Mouse (Mus musculus) cerebellum, adult 18-20 months (tissue): ENCODE data around the gene Ugt2a1.
"Not testable (repeated sequence)": the region's sequence is repeated elsewhere in the genome, so short reads cannot be mapped to it uniquely, and the experiment has no call there.

Experiments
- DNase-seq, 2 experiments: peaks; one replicate each; pipeline ENCODE4 v3.0.0; 2021

The Ugt2a1 gene

GRCm38 (mm10) chr5:87490771-87491170 lies at the start of gene Ugt2a1:
Gene Ugt2a1, minus strand, starts transcription at chr5:87490871.
- DNase-seq: no peak

- DNase-seq: no peak
These were observed 47.4 kb upstream of the Ugt2a1 start, which contains the start of gene Sult1b1 for GRCm38 (mm10) chr5:87538111-87538510. Gene Sult1b1, minus strand, starts transcription at chr5:87538195.

DNA sequence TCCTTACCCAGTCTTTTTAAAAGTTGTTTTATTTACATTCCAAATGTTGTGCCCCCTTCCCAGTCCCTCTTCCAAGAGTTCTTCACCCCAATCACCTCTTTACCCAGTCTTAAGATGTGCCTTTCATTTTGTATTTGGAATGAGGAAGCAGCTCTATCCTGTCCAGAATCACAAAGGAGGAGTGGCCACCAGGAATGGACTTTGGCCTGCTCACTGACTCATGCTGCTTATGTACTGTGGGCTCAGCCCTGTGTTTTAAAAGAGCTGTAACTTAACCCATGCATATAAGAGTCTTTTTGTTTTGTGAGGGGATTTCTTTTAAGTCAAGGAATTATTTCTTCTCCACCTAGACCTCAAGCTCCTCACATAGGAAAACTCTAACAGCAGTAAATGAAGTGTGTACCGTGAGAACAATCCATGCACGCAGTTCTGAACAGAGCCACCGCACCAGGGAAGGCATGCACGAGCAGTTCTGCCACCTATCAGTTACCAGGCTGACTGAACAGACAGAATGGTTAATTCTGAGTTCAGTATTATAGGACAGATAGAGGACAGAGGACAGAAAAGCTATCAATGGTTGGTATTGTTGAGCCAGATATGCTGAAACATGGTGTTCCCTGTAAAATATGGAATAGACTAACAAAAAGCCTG lies 45.4 kb upstream of the Ugt2a1 start:
- DNase-seq: no peak

DNA sequence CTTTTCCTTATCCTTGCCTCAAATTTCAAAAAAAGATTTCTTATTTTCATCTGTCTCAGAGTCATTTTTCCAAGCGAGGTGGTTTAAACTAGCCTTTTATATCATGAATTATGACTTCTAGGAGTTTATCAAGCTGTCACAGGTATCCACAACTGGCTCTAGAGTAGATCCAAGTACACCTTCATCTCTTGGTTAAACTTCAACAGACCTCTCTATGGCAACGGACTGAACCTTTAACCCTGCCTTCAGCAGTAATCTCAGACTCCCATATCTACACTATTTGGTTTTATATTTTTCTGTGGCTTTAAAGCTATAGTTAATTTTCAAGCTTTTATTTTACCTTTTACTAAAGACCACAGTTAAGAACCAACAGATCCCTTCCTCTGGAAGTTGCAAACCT lies 41.6 kb upstream of the Ugt2a1 start:
- DNase-seq: no peak

- DNase-seq: not testable (repeated sequence)
These were observed 32.9 kb upstream of the Ugt2a1 start for GRCm38 (mm10) chr5:87523561-87523960.

GRCm38 (mm10) chr5:87505776-87506458 lies 15.2 kb upstream of the Ugt2a1 start:
- DNase-seq: no peak

GRCm38 (mm10) chr5:87502687-87503086 lies 12.0 kb upstream of the Ugt2a1 start:
- DNase-seq: no peak

DNA sequence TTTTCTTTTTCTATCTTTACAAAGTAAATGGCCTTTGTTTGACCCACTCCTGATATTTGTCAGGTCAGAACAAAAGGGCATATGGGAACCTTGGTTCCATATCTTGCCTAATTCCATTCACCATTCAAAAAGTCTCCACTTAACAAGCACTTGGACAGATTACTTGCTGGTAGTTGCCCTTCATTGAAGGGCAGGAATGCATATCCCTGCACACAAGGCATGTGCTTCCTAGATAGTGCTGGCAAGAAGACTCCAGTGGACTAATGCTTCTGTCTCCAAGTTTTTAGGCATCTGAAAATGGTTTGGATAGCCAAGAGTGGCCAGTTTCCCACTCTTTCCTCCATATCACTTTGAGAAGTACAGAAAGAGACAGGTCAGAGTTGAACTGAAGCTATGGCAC lies 8.7 kb upstream of the Ugt2a1 start:
- DNase-seq: no peak

DNA sequence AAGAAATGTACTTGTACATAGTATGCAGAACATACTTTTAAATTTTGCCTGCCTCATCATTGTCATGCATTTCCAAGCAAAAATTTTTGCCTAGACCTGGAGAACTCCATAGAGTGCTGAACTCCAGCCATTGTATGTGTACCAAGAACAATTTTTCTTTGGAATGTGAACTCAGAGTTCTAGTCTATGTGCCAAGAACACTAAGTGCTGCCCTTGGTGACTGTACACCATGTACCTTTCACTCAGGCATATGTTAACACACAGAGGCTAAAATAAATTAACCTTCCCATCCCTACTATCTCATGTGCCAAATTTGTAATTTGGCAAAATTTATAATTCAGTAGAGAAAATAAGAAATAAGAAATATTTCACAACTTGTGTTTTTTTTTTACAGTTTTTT lies 8.3 kb upstream of the Ugt2a1 start:
- no peak for DNase-seq

GRCm38 (mm10) chr5:87486706-87487105 lies 4.0 kb downstream of the Ugt2a1 start, which contains the start of gene Gm43638:
Gene Gm43638, minus strand, starts transcription at chr5:87486806.
- DNase-seq: not testable (repeated sequence)

DNA sequence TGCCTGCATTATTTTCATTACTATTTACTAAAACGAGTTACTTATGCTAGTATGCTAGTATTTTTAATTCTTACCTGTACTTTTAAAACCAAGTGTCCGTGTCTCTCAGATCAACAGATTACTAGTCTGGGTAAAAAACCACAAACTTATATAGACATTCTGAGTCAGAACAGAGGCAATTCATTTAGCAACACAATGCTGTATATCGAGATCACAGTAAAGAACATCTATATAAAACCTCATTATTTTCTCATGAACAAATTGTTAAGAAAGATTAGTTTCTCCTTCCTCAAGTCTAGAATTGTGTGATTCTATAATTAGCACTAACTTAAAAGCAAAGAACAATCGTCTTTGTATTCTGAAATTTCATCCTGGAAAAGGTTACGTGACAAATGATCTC lies 8.5 kb downstream of the Ugt2a1 start, which contains the start of gene Ugt2a2:
Gene Ugt2a2 (minus strand): TSS at position 101 of the 400 bp plus-strand sequence.
- DNase-seq: no peak

- no peak for DNase-seq
These were observed 31.9 kb downstream of the Ugt2a1 start for GRCm38 (mm10) chr5:87458810-87459209.

DNA sequence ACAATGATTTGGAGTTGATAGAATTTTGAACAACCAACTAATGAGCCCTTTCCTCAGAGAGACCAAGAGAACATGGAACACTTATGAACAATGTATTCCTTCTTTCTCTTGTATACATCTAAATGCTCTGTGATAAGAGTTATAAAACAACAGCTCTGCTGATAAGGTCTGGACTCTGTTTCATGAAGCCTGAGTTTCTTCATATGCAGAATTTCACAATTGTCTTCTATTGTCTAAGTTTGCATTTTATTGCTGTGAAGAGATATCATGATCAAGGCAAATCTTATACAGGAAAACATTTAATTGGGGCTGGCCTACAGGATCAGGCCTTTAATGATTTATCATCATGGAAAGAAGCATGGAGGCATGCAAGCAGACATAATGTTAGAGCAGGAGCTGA lies 33.0 kb downstream of the Ugt2a1 start:
- no peak for DNase-seq

DNA sequence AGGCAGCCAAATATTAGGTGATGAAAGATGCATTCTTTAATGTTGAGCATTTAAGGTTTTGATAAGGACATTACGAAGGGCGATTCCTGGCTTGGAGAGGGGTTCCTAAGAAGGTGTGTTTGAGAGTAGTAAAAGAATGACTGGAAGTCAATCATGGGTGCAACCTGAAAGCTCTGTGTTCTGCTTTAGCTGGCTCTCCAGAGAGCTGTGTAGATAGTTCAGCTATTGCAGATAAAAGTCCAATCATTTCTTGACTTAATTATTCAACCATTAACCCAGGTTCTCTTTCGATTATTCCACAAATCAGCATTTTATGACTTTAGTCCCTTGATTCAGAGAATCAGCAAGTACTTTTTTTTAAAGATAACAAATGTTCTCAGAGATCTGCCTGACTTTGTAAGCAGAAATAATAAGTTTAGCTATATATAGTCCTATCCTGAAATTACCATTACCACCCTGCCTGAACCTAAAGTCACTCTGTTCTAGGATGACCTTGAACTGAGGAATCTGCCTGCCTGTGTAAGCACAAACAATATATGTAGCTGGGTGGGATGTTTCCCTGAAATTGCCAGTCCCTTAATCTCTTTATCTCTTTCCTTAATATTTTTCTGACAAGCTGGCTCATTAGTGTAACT lies 34.3 kb downstream of the Ugt2a1 start:
- DNase-seq: no peak

DNA sequence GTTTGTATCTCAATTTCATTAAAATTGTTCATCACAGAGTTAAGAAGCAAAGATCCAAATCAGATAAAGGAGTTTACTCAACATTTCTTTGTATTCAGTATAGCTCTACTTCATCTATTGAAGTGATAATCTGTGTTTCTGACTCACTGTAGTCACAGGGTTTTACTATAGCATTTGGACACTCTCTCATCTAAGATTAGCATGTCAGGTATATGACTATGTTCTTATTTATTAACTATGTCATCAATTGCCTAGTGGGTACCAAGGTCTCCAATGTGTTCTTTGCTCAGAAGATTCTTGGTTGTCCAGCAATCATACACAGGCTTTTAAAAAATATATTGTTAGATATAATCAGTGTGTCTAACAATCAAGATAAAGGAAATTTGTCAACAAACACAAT lies 35.2 kb downstream of the Ugt2a1 start:
- no peak for DNase-seq

- DNase-seq: not testable (repeated sequence)
These were observed 38.2 kb downstream of the Ugt2a1 start for GRCm38 (mm10) chr5:87452514-87452913.

- DNase-seq: no peak
These were observed 54.4 kb downstream of the Ugt2a1 start for GRCm38 (mm10) chr5:87436264-87436663.

- DNase-seq: no peak
These were observed 65.0 kb downstream of the Ugt2a1 start for GRCm38 (mm10) chr5:87425676-87426075.

DNA sequence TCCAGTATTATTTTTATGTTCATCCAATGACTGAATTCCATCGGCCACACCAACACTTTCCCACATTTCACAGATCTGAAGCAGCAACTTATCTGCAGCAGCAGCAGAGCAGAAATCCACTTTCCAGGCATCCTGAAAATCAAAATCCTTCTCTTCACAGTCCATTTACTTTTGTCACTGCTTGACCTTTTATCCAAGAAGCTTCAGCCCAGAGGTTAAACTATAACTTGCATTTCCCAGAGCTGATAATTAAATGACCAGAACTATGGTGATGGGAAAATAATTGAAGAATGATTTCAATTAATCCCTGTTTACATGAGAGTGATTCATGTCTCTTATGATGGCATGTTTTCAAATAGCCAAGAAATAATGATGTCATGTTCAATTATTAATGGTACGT lies 66.6 kb downstream of the Ugt2a1 start, which contains the start of gene Ugt2b38:
Gene Ugt2b38 (minus strand): TSS at position 163 of the 400 bp plus-strand sequence.
- DNase-seq: not testable (repeated sequence)
